Mouse (Mus musculus) G1E (cell line): ENCODE data around the gene Cenpx.

Experiments
- CTCF ChIP-seq: IDR thresholded peaks from 2 replicates; pipeline ENCODE4 v1.5.1; 2012; ENCODE audit warnings: low read depth, low read length, inconsistent platforms, mixed read lengths
- GATA1 ChIP-seq: IDR thresholded peaks from 2 replicates; pipeline ENCODE4 v1.6.1; 2012; ENCODE audit warnings: borderline replicate concordance, low read length, inconsistent platforms, mixed read lengths
- POLR2AphosphoS5 ChIP-seq: IDR thresholded peaks from 2 replicates; pipeline ENCODE4 v1.6.1; 2012; ENCODE audit warnings: low read depth, low read length, inconsistent platforms; ENCODE audit not compliant: insufficient replicate concordance
- TAL1 ChIP-seq: conservative IDR thresholded peaks from 2 replicates; pipeline ENCODE4 v1.6.1; 2012; ENCODE audit warnings: low read depth, low read length, inconsistent platforms, mixed read lengths

DNA sequence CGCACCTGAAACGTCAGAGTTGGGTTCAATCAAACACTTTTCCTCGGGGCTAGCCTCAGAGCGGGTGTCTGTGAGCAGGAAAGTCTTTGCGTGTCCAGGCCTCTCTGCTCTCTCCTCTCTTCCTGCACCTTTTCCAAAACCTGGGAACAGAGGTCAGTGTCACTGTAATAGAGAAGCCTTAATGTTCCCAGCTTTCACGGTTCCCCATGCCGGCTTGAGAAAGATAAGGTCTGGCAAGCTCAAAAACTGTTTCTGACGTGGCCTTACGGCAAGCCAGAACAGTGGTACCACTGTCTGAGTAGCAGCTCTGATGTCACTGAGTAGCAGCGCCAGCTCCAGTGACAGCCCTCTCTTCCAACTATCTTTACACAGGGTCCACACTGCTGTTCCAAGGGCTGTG lies 1.0 kb upstream of the Cenpx start:
- no peak for TF ChIP-seq CTCF
- no peak for TF ChIP-seq TAL1
- no peak for TF ChIP-seq POLR2AphosphoS5
- no peak for TF ChIP-seq GATA1
